Mouse (Mus musculus) limb, embryonic 14.5 days (tissue): Measurements from ENCODE around the gene Cfap70. TPM values are rescaled to one million over a fixed set of nuclear protein-coding genes. Genes with fewer than 3 reads are reported as not detected.

ENCODE experiments used
- ATAC-seq: fragments of 200-750 bp; cut with Nextera tagmentation; 2 replicates; pipeline ENCODE4 v1.8.0; 2017; ENCODE audit warnings: low read depth, moderate number of reproducible peaks, moderate TSS enrichment; ENCODE audit not compliant: low FRiP score
- DNase-seq: peaks from one replicate; pipeline ENCODE4 v3.0.0-alpha.2; 2015; ENCODE audit warnings: low spot score
- H3K27ac ChIP-seq: fragments of 300-500 bp; sonication (generic); replicated peaks from 2 replicates; pipeline ENCODE4 v1.5.1; 2014; ENCODE audit warnings: low read depth, mild to moderate bottlenecking, low read length, moderate library complexity, mixed read lengths
- H3K27me3 ChIP-seq: fragments of 300-500 bp; sonication (generic); 2 replicates; pipeline ENCODE4 v1.6.1; 2014; ENCODE audit warnings: low read length, mixed read lengths; ENCODE audit not compliant: control insufficient read depth, insufficient read depth
- H3K36me3 ChIP-seq: fragments of 300-500 bp; sonication (generic); 2 replicates; pipeline ENCODE4 v1.6.1; 2014; ENCODE audit warnings: mild to moderate bottlenecking, low read length, moderate library complexity, mixed read lengths; ENCODE audit not compliant: control insufficient read depth, insufficient read depth
- H3K4me1 ChIP-seq: fragments of 300-500 bp; sonication (generic); 2 replicates; pipeline ENCODE4 v1.6.1; 2014; ENCODE audit warnings: antibody characterized with exemption, low read length, mixed read lengths; ENCODE audit not compliant: control insufficient read depth, insufficient read depth
- H3K4me2 ChIP-seq: fragments of 300-500 bp; sonication (generic); replicated peaks from 2 replicates; pipeline ENCODE4 v1.6.1; 2014; ENCODE audit warnings: low read depth, mild to moderate bottlenecking, low read length, moderate library complexity; ENCODE audit not compliant: severe bottlenecking
- H3K4me3 ChIP-seq: fragments of 300-500 bp; sonication (generic); replicated peaks from 2 replicates; pipeline ENCODE4 v1.5.1; 2014; ENCODE audit warnings: low read length
- H3K9ac ChIP-seq: fragments of 300-500 bp; sonication (generic); 2 replicates; pipeline ENCODE4 v1.6.1; 2014; ENCODE audit warnings: mild to moderate bottlenecking, low read depth, low read length, moderate library complexity; ENCODE audit not compliant: severe bottlenecking
- H3K9me3 ChIP-seq: fragments of 300-500 bp; sonication (generic); 2 replicates; pipeline ENCODE4 v1.6.1; 2016; ENCODE audit warnings: low read length; ENCODE audit not compliant: control insufficient read depth
- POLR2A ChIP-seq: fragments of 200-500 bp; IDR thresholded peaks from 2 replicates; pipeline ENCODE4 v1.8.0; 2012; ENCODE audit warnings: inconsistent platforms, mild to moderate bottlenecking, moderate library complexity, borderline replicate concordance; ENCODE audit not compliant: insufficient read depth, insufficient read length; ENCODE audit errors: extremely low read depth
- WGBS: fragments of 180-500 bp; shearing (Covaris S2); extraction: QIAGEN DNeasy Blood & Tissue Kit; methylation state at CpG from one replicate; pipeline ENCODE4 v1.1.7; 2014; 5-methylcytosine and 5-hydroxymethylcytosine counted together
- polyA plus RNA-seq, 2 experiments: library from polyadenylated mRNA; depleted of rRNA in 1 of 2; stranded (reverse) in 1 of 2; unstranded in 1 of 2; fragments of >200 nt; fragmentation: Nextera tagmentation in 1 of 2; extraction: Ambion mirVana in 1 of 2; gene quantifications; 2 replicates each; pipeline versions ENCODE4 v1.2.1 to v1.2.3; 2012 to 2014

Gene Cfap70
- polyA plus RNA-seq, 2 experiments: 0.30 to 0.76 TPM

GRCm38 (mm10) chr14:20428593-20428992, 23.4 kb downstream of the Cfap70 start:
- H3K4me3 ChIP-seq: no peak overlapping the region
- no peak overlapping the region for H3K9ac ChIP-seq
- no peaks in the 10 kb centered on the region for H3K4me1 ChIP-seq
- no peak overlapping the region for H3K27ac ChIP-seq
- no peak for TF ChIP-seq POLR2A
- WGBS: 24% methylated on average over 1 of the region's 1 CpGs
- H3K9me3 ChIP-seq: no peaks in the 10 kb centered on the region
- no peaks in the 10 kb centered on the region for H3K36me3 ChIP-seq
- ATAC-seq (no peak), DNase-seq (no peak)
- H3K27me3 ChIP-seq: no peaks in the 10 kb centered on the region
- H3K4me2 ChIP-seq: no peak overlapping the region

- TF ChIP-seq POLR2A: no peak
- Histone ChIP-seq H3K36me3 (no peaks in the 10 kb centered on the region), H3K9ac (no peak overlapping the region), H3K4me3 (no peak overlapping the region), H3K4me2 (no peak overlapping the region), H3K9me3 (no peaks in the 10 kb centered on the region), H3K4me1 (no peaks in the 10 kb centered on the region), H3K27ac (no peak overlapping the region), H3K27me3 (no peaks in the 10 kb centered on the region)
- no peak for DNase-seq
- 89% methylated on average over 6 of the region's 6 CpGs for WGBS
- no peak for ATAC-seq
Measured at GRCm38 (mm10) chr14:20423046-20423445, 29.0 kb downstream of the Cfap70 start.

GRCm38 (mm10) chr14:20422257-20422656, 29.8 kb downstream of the Cfap70 start:
- no peaks in the 10 kb centered on the region for H3K36me3 ChIP-seq
- no peak overlapping the region for H3K9ac ChIP-seq
- no peak overlapping the region for H3K4me3 ChIP-seq
- no peak for ATAC-seq
- H3K4me2 ChIP-seq: no peak overlapping the region
- no peak for DNase-seq
- H3K27me3 ChIP-seq: no peaks in the 10 kb centered on the region
- 61% methylated on average over 7 of the region's 7 CpGs for WGBS
- H3K27ac ChIP-seq: no peak overlapping the region
- H3K4me1 ChIP-seq: no peaks in the 10 kb centered on the region
- TF ChIP-seq POLR2A: no peak
- H3K9me3 ChIP-seq: no peaks in the 10 kb centered on the region

- Histone ChIP-seq H3K27ac (no peak overlapping the region), H3K36me3 (no peaks in the 10 kb centered on the region)
Measured at GRCm38 (mm10) chr14:20400071-20400470, 52.0 kb downstream of the Cfap70 start.

GRCm38 (mm10) chr14:20398864-20399263, 53.2 kb downstream of the Cfap70 start:
- no peak overlapping the region for H3K27ac ChIP-seq
- DNase-seq (no peak), ATAC-seq (no peak)
- no peaks in the 10 kb centered on the region for H3K9me3 ChIP-seq
- 43% methylated on average over 4 of the region's 4 CpGs for WGBS
- H3K4me2 ChIP-seq: no peak overlapping the region
- H3K4me1 ChIP-seq: no peaks in the 10 kb centered on the region
- TF ChIP-seq POLR2A: no peak
- no peaks in the 10 kb centered on the region for H3K27me3 ChIP-seq
- H3K9ac ChIP-seq: no peak overlapping the region
- no peak overlapping the region for H3K4me3 ChIP-seq
- H3K36me3 ChIP-seq: no peaks in the 10 kb centered on the region

More at GRCm38 (mm10) chr14:20400071-20400470, 52.0 kb downstream of the Cfap70 start:
- Histone ChIP-seq H3K27me3 (no peaks in the 10 kb centered on the region), H3K9me3 (no peaks in the 10 kb centered on the region), H3K9ac (no peak overlapping the region), H3K4me1 (no peaks in the 10 kb centered on the region), H3K4me3 (no peak overlapping the region), H3K4me2 (no peak overlapping the region)
- ATAC-seq: no peak
- WGBS: 53% methylated on average over 1 of the region's 1 CpGs
- TF ChIP-seq POLR2A: no peak
- peak; percentile 15 for DNase-seq

GRCm38 (mm10) chr14:20397220-20397619, 54.8 kb downstream of the Cfap70 start:
- Histone ChIP-seq H3K4me3 (no peak overlapping the region), H3K27me3 (no peaks in the 10 kb centered on the region), H3K4me1 (no peaks in the 10 kb centered on the region), H3K9ac (no peak overlapping the region), H3K36me3 (0 out of 2 replicates have a peak, but pooled peaks cover 2% of the 10 kb centered on the region), H3K4me2 (no peak overlapping the region), H3K27ac (no peak overlapping the region), H3K9me3 (no peaks in the 10 kb centered on the region)
- TF ChIP-seq POLR2A: no peak
- ATAC-seq (no peak), DNase-seq (no peak)
- WGBS: 82% methylated on average over 9 of the region's 9 CpGs
